Mouse (Mus musculus) thymus, adult 18-20 months (tissue): ENCODE results near the gene 2610001J05Rik.

Source experiments
- DNase-seq, 2 experiments: peaks; one replicate each; pipeline ENCODE4 v3.0.0; 2022; ENCODE audit warnings: mixed read lengths in 2 of 2

2610001J05Rik gene

DNA sequence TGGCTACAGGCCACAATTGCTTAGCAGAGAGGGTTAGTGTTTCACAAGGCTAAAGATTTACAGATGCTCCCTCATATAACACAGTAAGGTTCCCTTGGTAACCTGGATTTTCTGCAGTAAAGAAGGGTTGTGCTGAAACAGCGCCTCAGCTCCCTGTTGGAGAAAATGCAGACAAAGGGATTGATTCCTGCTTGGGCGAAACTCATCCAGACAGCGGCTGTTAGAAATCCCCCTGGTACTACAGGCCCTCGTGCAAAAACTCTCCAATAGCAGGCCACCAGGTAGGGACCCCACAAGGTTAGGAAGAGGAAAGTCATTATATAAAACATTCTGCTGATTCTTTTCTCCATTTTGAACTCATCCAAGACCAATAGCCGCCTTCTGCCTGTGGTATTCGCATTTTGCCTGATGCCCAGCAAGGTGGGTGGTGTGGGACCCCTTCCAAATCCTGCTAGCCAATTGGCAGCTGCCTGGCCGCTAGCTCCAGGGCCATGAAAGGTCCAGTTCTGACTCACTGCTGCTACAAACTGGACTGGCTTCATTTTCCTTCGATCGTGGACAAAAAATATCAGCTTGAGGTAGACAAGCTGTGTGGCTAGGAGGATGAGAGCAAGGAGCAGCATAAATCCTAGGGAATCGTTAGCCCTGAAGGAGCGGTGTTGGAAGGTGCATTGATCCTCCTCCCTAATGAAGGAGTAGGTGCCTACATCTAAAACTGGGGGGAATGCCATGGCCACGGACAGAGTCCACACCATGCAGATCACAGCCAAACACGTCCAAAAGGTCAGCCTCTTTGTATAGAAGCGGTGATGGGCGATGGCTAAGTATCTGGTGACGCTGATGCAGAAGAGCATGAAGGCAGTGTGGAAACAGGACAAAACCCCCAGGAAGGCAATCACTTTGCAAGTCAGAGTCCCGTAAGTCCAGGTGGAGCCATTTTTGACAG, 35.3 kb downstream of the 2610001J05Rik start:
- DNase-seq: no peak

DNA sequence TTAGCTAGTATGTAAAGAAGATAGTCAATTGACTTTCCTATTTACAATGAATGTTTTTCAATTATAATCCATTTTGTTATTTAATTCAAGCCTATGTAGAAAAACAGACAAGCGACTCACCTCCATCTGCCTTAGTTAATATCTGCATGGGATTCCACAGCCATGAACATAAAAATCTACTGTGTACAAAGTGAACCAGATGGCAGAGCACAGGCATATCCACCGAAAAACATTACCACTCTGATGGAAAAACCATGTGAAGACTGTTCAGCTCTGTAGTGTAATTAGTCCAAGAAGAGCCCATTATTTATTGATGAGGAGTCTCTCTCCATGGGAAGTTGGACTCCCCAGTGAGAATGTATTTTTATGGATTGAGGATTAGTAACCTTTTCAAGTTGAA, 38.5 kb downstream of the 2610001J05Rik start:
- no peak for DNase-seq

DNA sequence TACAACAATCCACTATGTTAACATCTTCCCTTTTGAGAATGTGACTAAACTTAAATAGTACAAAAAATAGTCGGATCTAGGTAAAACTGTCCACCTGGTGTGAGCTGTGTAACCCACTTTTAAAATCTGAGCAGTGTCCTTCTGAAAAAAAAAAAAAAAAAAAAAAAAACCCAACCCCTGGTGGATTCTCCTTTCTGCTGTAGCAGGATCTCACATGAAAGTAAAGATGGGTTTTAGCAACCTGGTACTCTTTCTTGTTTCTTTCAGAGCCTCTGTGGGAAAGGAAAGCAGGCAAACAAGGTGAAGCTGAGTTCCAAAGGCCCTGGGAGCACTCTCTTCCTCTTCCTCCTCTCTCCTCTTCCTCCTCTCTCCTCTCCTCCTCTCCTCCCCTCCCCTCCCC, 42.4 kb downstream of the 2610001J05Rik start:
- DNase-seq: no peak
